Mouse (Mus musculus) MN1 (cell line): ENCODE measurements around the gene Psg28.
"Not testable (repeated sequence)": the region's sequence is repeated elsewhere in the genome, so short reads cannot be mapped to it uniquely, and the experiment has no call there.

Experiments
- DNase-seq: peaks from one replicate; pipeline ENCODE4 v3.0.0-alpha.2; 2016; ENCODE audit warnings: low spot score

The Psg28 gene

GRCm38 (mm10) chr7:18431941-18432340 lies at the start of gene Psg28:
Gene Psg28 (minus strand): TSS chr7:18432041.
- not testable (repeated sequence) for DNase-seq

GRCm38 (mm10) chr7:18403407-18403806 lies 28.4 kb downstream of the Psg28 start:
- DNase-seq, result no peak

GRCm38 (mm10) chr7:18402527-18403237 lies 29.2 kb downstream of the Psg28 start:
- no peak for DNase-seq

GRCm38 (mm10) chr7:18391483-18391882 lies 40.4 kb downstream of the Psg28 start:
- DNase-seq, result not testable (repeated sequence)

GRCm38 (mm10) chr7:18378295-18378694 lies 53.5 kb downstream of the Psg28 start:
- DNase-seq, result no peak
